Mouse (Mus musculus) liver, embryonic 12.5 days (tissue): ENCODE measurements around the gene B3gntl1. TPM values are rescaled to one million over a fixed set of nuclear protein-coding genes. Genes with fewer than 3 reads are reported as not detected.

Source experiments
- ATAC-seq: fragments of 200-750 bp; cut with Nextera tagmentation; 2 replicates; pipeline ENCODE4 v1.8.0; 2017; ENCODE audit warnings: moderate number of reproducible peaks, mild to moderate bottlenecking, moderate library complexity
- H3K27ac ChIP-seq: fragments of 300-500 bp; sonication (generic); 2 replicates; pipeline ENCODE4 v1.5.1; 2016; ENCODE audit warnings: mild to moderate bottlenecking
- H3K27me3 ChIP-seq: fragments of 300-500 bp; sonication (generic); replicated peaks from 2 replicates; pipeline ENCODE4 v1.6.1; 2016; ENCODE audit warnings: mild to moderate bottlenecking, moderate library complexity
- H3K36me3 ChIP-seq: fragments of 300-500 bp; sonication (generic); 2 replicates; pipeline ENCODE4 v1.6.1; 2016; ENCODE audit warnings: mild to moderate bottlenecking, moderate library complexity
- H3K4me1 ChIP-seq: fragments of 300-500 bp; sonication (generic); 2 replicates; pipeline ENCODE4 v1.6.1; 2016
- H3K4me2 ChIP-seq: fragments of 300-500 bp; sonication (generic); 2 replicates; pipeline ENCODE4 v1.6.1; 2016; ENCODE audit warnings: mild to moderate bottlenecking, moderate library complexity
- H3K4me3 ChIP-seq: fragments of 300-500 bp; sonication (generic); 2 replicates; pipeline ENCODE4 v1.5.1; 2016; ENCODE audit warnings: mild to moderate bottlenecking, moderate library complexity
- H3K9ac ChIP-seq: fragments of 300-500 bp; sonication (generic); 2 replicates; pipeline ENCODE4 v1.6.1; 2016; ENCODE audit warnings: mild to moderate bottlenecking, moderate library complexity
- H3K9me3 ChIP-seq: fragments of 300-500 bp; sonication (generic); replicated peaks from 2 replicates; pipeline ENCODE4 v1.6.1; 2016; ENCODE audit warnings: mild to moderate bottlenecking, moderate library complexity
- WGBS: fragments of 180-500 bp; shearing (Covaris S2); methylation state at CpG from one replicate; pipeline ENCODE4 v1.1.7; 2016; ENCODE audit not compliant: insufficient replicate concordance; 5-methylcytosine and 5-hydroxymethylcytosine counted together
- polyA plus RNA-seq: library from polyadenylated mRNA; unstranded; fragments of >200 nt; fragmentation: Nextera tagmentation; extraction: Ambion mirVana; gene quantifications from 2 replicates; pipeline ENCODE4 v1.2.1, GENCODE M21; 2016

Gene B3gntl1
- polyA plus RNA-seq, 1 experiment from 2014 or later: 2.5 TPM

DNA sequence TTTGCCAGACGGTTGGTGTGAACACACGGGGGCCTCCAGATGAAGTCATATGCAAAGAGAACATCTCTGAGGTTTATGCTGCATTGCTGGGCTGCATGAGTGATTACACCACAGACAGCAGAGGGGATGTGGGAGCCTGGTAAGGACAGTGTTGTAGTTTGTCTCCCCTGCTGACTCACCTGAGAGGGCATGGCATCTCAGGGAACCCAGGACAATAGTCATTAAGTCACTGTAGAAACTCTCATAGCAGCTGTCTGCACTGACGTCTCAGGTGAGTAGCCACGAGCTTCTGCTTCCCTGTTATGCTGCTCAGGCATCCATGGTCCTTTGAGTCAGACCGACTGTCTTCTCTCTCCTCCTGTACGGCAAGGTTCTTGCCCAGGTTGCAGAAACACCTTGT is 75.7 kb downstream of the B3gntl1 start:
- WGBS: 84% methylated on average over 6 of the region's 6 CpGs

DNA sequence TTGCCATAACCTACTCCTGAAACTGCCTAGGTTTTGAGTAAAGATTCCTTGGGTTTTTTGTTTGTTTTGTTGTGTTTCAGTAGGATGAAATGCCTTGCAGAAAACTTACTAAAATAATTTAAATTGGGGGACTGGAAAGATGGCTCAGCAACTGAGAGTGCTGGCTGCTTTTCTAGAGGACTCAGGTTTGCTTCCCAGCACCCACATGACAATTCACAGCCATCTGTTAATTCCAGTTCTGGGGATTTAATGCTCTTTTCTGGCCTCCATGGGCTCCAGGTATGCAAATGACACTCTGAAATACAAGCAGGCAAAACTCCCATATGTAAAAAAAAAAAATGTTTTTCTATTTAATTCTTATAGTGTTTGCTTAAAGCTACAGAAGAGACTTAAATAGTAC is 91.1 kb downstream of the B3gntl1 start:
- no peak overlapping the region for H3K4me3 ChIP-seq
- ATAC-seq: no peak
- no peaks in the 10 kb centered on the region for H3K27me3 ChIP-seq
- no peak overlapping the region for H3K9ac ChIP-seq
- no peaks in the 10 kb centered on the region for H3K4me1 ChIP-seq
- no peaks in the 10 kb centered on the region for H3K9me3 ChIP-seq
- no peak overlapping the region for H3K4me2 ChIP-seq
- H3K27ac ChIP-seq: no peak overlapping the region
- H3K36me3 ChIP-seq: peaks cover 47% of the 10 kb centered on the region

More for the DNA sequence above, 75.7 kb downstream of the B3gntl1 start:
- no peak overlapping the region for H3K4me3 ChIP-seq
- no peak for ATAC-seq
- H3K36me3 ChIP-seq: peaks cover 77% of the 10 kb centered on the region
- no peak overlapping the region for H3K4me2 ChIP-seq
- no peaks in the 10 kb centered on the region for H3K27me3 ChIP-seq
- H3K9ac ChIP-seq: no peak overlapping the region
- H3K27ac ChIP-seq: no peak overlapping the region
- H3K4me1 ChIP-seq: no peaks in the 10 kb centered on the region
- H3K9me3 ChIP-seq: no peaks in the 10 kb centered on the region

Other genes with a start within 250 kb of the B3gntl1 start
- gene Fn3k, start 238.2 kb downstream of the B3gntl1 start, polyA plus RNA-seq: 28.1 and 31.4 TPM in 2 replicates
- gene Tbcd, start 221.2 kb downstream of the B3gntl1 start, polyA plus RNA-seq: 30.1 and 30.2 TPM in 2 replicates
- 0.24 and 0.35 TPM in 2 replicates for gene Zfp750, start 153.8 kb downstream of the B3gntl1 start, polyA plus RNA-seq
- 3.7 and 4.8 TPM in 2 replicates for gene Metrnl, start 28.4 kb upstream of the B3gntl1 start, polyA plus RNA-seq
- gene Ptchd3, start 157.1 kb upstream of the B3gntl1 start, polyA plus RNA-seq: not detected in 2 replicates